Mouse (Mus musculus) Patski (cell line): ENCODE measurements at regions not wholly inside any gene's neighbourhood (a gene's known extent, or its start where the extent isn't known, plus 50 kb on each side); places are given as distances from the start of the nearest gene placed in this dataset.

Source experiments
- ATAC-seq: fragments of 100-300 bp; one replicate; pipeline ENCODE4 v1.8.0; 2021
- CTCF ChIA-PET: fragments of 350-600 bp; sonication (Branson Sonifier 250); formaldehyde crosslinking; loops from one replicate; lab custom pipeline; 2022; ENCODE audit warnings: inconsistent platforms; lab: Charles Lee
- POLR2A ChIA-PET: fragments of 350-600 bp; sonication (Branson Sonifier 250); formaldehyde crosslinking; loops from one replicate; lab custom pipeline; 2022; ENCODE audit warnings: antibody characterized with exemption, inconsistent platforms; lab: Charles Lee
- DNase-seq: peaks from one replicate; pipeline ENCODE4 v3.0.0-alpha.2; 2011; ENCODE audit warnings: low read depth, low spot score
- H3K27me3 ChIP-seq: fragments of 371-371 bp; one replicate; pipeline ENCODE4 v1.5.1; 2021
- CTCF ChIP-seq: fragments of 100-300 bp; IDR thresholded peaks from one replicate; pipeline ENCODE4 v1.5.1; 2021
- in situ Hi-C: fragments of 300-500 bp; cut with MboI; formaldehyde crosslinking; loops from 3 replicates; pipeline ENCODE4 v1.11.1; 2018; ENCODE audit warnings: low pct_unique_long_range_greater_than_20kb, mixed read lengths

- in situ Hi-C loops = no loop called here
- POLR2A ChIA-PET = no interaction called here
- ATAC-seq (no peak), DNase-seq (no peak)
- no peaks in the 10 kb centered on the region for H3K27me3 ChIP-seq
- TF ChIP-seq CTCF = no peak
- CTCF ChIA-PET = no interaction called here
These were observed 56.2 kb upstream of the Hddc2 start for GRCm38 (mm10) chr10:31256934-31257333.

GRCm38 (mm10) chr10:31257611-31258010 lies 55.6 kb upstream of the Hddc2 start:
- DNase-seq = no peak
- H3K27me3 ChIP-seq = no peaks in the 10 kb centered on the region
- no peak for TF ChIP-seq CTCF
- ChIA-PET CTCF (no interaction called here), POLR2A (no interaction called here)
- no peak for ATAC-seq
- in situ Hi-C loops = no loop called here

- POLR2A ChIA-PET = no interaction called here
- no peak for DNase-seq
- CTCF ChIA-PET = interaction anchor here (1.5 kb wide), 1 partner anchor 13 kb away, joined by 4 read pairs; no protein-coding TSS in a partner anchor
- TF ChIP-seq CTCF = no peak
- ATAC-seq = no peak
- in situ Hi-C loops = no loop called here
- H3K27me3 ChIP-seq = no peaks in the 10 kb centered on the region
These were observed 52.3 kb upstream of the Hddc2 start for GRCm38 (mm10) chr10:31260914-31261313.
